Mouse (Mus musculus) intestine, postnatal 0 days (tissue): ENCODE data around the gene Amigo2. TPM values are rescaled to one million over a fixed set of nuclear protein-coding genes. Genes with fewer than 3 reads are reported as not detected.

Experiments used
- ATAC-seq: fragments of 200-750 bp; cut with Nextera tagmentation; 2 replicates; pipeline ENCODE4 v1.8.0; 2017; ENCODE audit warnings: mild to moderate bottlenecking, moderate TSS enrichment, moderate library complexity
- H3K27ac ChIP-seq: fragments of 300-500 bp; sonication (generic); 2 replicates; pipeline ENCODE4 v1.5.1; 2014; ENCODE audit warnings: mild to moderate bottlenecking, low read depth, low read length, moderate library complexity
- H3K27me3 ChIP-seq: fragments of 300-500 bp; sonication (generic); replicated peaks from 2 replicates; pipeline ENCODE4 v1.6.1; 2014; ENCODE audit warnings: low read length, mixed read lengths; ENCODE audit not compliant: control insufficient read depth, insufficient read depth
- H3K36me3 ChIP-seq: fragments of 300-500 bp; sonication (generic); 2 replicates; pipeline ENCODE4 v1.6.1; 2014; ENCODE audit warnings: mild to moderate bottlenecking, moderate library complexity; ENCODE audit not compliant: control insufficient read depth, insufficient read depth
- H3K4me1 ChIP-seq: fragments of 300-500 bp; sonication (generic); replicated peaks from 2 replicates; pipeline ENCODE4 v1.6.1; 2014; ENCODE audit warnings: antibody characterized with exemption, low read length, mixed read lengths; ENCODE audit not compliant: control insufficient read depth, insufficient read depth
- H3K4me2 ChIP-seq: fragments of 300-500 bp; sonication (generic); replicated peaks from 2 replicates; pipeline ENCODE4 v1.6.1; 2014; ENCODE audit warnings: low read depth, mild to moderate bottlenecking, moderate library complexity
- H3K4me3 ChIP-seq: fragments of 300-500 bp; sonication (generic); 2 replicates; pipeline ENCODE4 v1.5.1; 2014; ENCODE audit warnings: low read depth, low read length
- H3K9ac ChIP-seq: fragments of 300-500 bp; sonication (generic); 2 replicates; pipeline ENCODE4 v1.6.1; 2014; ENCODE audit warnings: mild to moderate bottlenecking, low read depth, low read length
- H3K9me3 ChIP-seq: fragments of 300-500 bp; sonication (generic); 2 replicates; pipeline ENCODE4 v1.6.1; 2016; ENCODE audit warnings: mixed run types; ENCODE audit not compliant: control insufficient read depth
- CTCF ChIP-seq: sonication (generic); IDR thresholded peaks from 2 replicates; pipeline ENCODE4 v1.5.1; 2016; ENCODE audit warnings: low read depth, mild to moderate bottlenecking, control low read depth, antibody characterized with exemption, moderate library complexity
- WGBS: fragments of 180-500 bp; shearing (Covaris S2); extraction: QIAGEN DNeasy Blood & Tissue Kit; methylation state at CpG from one replicate; pipeline ENCODE4 v1.1.7; 2014; 5-methylcytosine and 5-hydroxymethylcytosine counted together
- polyA plus RNA-seq: library from polyadenylated mRNA; unstranded; fragments of >200 nt; fragmentation: Nextera tagmentation; extraction: Ambion mirVana; gene quantifications from 2 replicates; pipeline ENCODE4 v1.2.1, GENCODE M21; 2015

Gene Amigo2
- polyA plus RNA-seq, 1 experiment from 2014 or later: 4.7 TPM

DNA sequence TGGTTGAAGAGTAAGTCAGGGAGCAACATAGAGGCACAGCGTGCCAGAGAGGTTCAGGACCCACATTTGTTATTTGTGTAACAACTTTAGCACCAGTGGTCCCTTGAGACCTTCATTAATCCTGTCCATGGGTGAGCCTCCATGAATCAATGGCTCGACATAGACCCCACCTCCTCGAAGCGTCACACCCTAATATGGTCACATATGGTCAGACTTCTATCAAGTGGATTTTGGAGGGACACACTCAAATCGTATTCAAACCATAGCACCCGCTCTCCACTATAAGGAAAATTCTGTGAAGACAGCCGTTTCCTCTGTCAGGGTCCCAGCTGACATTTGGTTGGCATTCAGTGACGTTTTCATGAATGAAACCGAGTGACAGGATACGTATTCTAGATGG is 2.2 kb upstream of the Amigo2 start:
- WGBS: 94% methylated on average over 10 of the region's 10 CpGs
- H3K36me3 ChIP-seq: no peaks in the 10 kb centered on the region
- H3K4me2 ChIP-seq: no peak overlapping the region
- no peaks in the 10 kb centered on the region for H3K4me1 ChIP-seq
- H3K9ac ChIP-seq: no peak overlapping the region
- no peak overlapping the region for H3K27ac ChIP-seq
- ATAC-seq: no peak
- H3K9me3 ChIP-seq: no peaks in the 10 kb centered on the region
- TF ChIP-seq CTCF: no peak
- H3K4me3 ChIP-seq: no peak overlapping the region
- H3K27me3 ChIP-seq: peaks cover 29% of the 10 kb centered on the region

DNA sequence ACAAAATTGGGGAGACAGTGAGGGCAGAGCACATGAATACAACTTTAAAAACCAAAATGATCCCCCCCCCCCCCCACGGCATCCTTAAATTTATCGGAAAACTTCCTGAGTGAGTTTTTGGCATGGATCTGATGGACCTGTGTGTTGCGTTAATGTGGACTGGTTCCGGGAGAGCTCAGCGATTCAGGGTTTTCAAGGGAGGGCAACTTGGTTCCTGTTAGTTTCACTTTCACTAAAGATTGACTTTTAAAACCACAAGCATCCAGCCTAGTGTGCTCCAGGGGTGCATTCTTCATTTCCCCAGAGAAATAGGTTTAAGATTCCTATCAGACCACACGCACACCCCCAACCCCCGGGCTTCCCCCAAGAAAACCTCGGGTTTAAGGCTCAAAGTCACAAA is 1.2 kb upstream of the Amigo2 start:
- peak overlapping the region; percentile 98 for H3K4me2 ChIP-seq
- H3K9ac ChIP-seq: 0 out of 2 replicates have a peak overlapping the region, but pooled peaks have one; percentile 85
- H3K4me1 ChIP-seq: no peaks in the 10 kb centered on the region
- TF ChIP-seq CTCF: no peak
- WGBS: 32% methylated on average over 8 of the region's 8 CpGs
- peak overlapping the region; percentile 71 for H3K4me3 ChIP-seq
- no peaks in the 10 kb centered on the region for H3K36me3 ChIP-seq
- peaks cover 29% of the 10 kb centered on the region for H3K27me3 ChIP-seq
- H3K27ac ChIP-seq: no peak overlapping the region
- no peak for ATAC-seq
- H3K9me3 ChIP-seq: no peaks in the 10 kb centered on the region

DNA sequence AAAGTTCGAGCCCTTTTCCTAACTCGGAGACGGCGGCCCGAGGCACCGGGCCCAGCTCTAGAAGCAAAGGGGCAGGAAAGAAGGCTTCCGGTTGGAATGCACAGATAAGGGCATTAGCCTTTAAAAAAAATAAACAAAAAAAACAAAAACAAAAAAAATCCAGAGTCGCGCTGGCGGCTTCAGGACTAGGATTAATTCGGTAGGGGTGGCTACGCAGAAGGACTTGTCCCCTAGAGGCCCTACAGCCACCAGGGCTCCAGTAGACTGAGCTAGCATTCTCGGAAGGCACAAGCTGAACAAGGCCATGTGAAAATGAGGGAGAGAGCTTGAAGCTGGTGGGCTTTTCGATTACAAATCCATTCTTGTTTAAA is 689 bp upstream of the Amigo2 start:
- no peak for ATAC-seq
- peak overlapping the region; percentile 98 for H3K4me2 ChIP-seq

DNA sequence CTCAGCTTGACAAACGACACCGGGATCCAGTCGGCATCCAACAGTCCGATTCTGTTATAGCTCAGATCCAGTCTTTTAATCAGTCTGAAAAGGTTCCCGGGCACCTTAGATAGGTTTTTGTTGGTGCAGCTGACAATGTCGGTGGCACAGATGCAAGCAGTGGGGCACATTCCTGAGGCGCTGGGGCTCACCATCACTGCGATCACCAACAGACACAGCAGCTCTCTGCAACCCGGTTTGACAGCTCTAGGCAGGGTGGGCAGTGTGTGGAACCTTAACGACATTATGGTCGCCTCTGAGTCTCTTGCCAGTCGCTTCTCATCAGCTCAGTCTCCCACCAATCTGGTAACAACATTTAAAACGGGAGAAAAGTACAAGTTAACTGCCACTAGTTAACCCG is 831 bp downstream of the Amigo2 start:
- H3K36me3 ChIP-seq: no peaks in the 10 kb centered on the region
- ATAC-seq: no peak
- H3K4me1 ChIP-seq: no peaks in the 10 kb centered on the region
- TF ChIP-seq CTCF: no peak
- peaks cover 29% of the 10 kb centered on the region for H3K27me3 ChIP-seq
- 0 out of 2 replicates have a peak overlapping the region, but pooled peaks have one; percentile 85 for H3K9ac ChIP-seq
- peak overlapping the region; percentile 98 for H3K4me2 ChIP-seq
- no peaks in the 10 kb centered on the region for H3K9me3 ChIP-seq
- H3K4me3 ChIP-seq: peak overlapping the region; percentile 71; the same call in 1 of the 2 replicates
- WGBS: 33% methylated on average over 14 of the region's 14 CpGs
- H3K27ac ChIP-seq: no peak overlapping the region

More for the DNA sequence above, 689 bp upstream of the Amigo2 start:
- H3K4me1 ChIP-seq: no peaks in the 10 kb centered on the region
- H3K27me3 ChIP-seq: peaks cover 29% of the 10 kb centered on the region
- H3K9ac ChIP-seq: peak overlapping the region; percentile 85
- H3K4me3 ChIP-seq: peak overlapping the region; percentile 71
- no peaks in the 10 kb centered on the region for H3K9me3 ChIP-seq
- H3K27ac ChIP-seq: peak overlapping the region; percentile 77
- WGBS: 4% methylated on average over 14 of the region's 14 CpGs
- no peaks in the 10 kb centered on the region for H3K36me3 ChIP-seq
- 0 out of 2 replicates have a peak, but pooled peaks have one; percentile 17 for TF ChIP-seq CTCF

DNA sequence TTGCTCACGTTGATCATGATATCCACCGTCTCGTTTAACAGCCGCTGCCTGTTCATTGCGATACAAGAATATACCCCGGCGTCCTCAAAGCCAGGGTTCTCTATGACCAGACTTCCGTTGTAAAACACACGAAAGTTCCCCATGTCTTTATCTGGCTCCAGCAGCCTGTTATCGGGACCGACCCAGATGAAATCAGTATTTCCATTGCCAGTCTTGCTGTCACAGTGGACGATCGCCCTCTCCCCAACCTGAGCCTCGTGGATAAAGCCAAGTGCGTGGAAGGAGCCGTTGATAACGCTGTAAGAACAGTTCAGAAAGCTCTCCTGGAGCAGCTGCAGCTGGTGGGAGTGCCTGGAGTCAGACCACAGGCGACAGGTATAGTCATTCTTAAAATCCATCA is 1.7 kb downstream of the Amigo2 start:
- Histone ChIP-seq H3K27me3 (peaks cover 29% of the 10 kb centered on the region), H3K27ac (no peak overlapping the region), H3K4me3 (no peak overlapping the region), H3K4me1 (no peaks in the 10 kb centered on the region), H3K4me2 (no peak overlapping the region), H3K36me3 (no peaks in the 10 kb centered on the region), H3K9ac (no peak overlapping the region), H3K9me3 (no peaks in the 10 kb centered on the region)
- no peak for ATAC-seq
- TF ChIP-seq CTCF: no peak
- WGBS: 74% methylated on average over 18 of the region's 18 CpGs

DNA sequence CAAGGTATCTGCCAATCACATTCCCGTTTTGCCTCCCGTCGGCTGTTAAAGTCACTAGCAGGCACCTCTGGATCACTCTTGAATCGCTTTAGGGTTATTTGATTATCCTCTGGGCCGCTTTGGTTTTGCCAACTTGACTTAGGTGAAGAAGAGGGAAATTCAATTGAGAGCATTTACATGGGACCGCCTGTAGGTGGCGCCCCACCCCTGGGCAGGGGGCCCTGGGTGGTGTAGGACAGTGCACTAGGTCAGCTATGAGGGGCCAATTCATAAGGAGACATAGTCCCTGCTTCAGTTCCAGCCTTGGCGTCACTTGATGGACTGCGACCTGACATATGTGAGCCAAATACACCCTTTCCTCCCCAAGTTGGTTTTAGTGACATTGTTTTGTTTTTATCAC is 10.1 kb downstream of the Amigo2 start:
- H3K27ac ChIP-seq: no peak overlapping the region
- ATAC-seq: no peak
- no peak overlapping the region for H3K4me3 ChIP-seq
- no peaks in the 10 kb centered on the region for H3K27me3 ChIP-seq
- H3K9me3 ChIP-seq: no peaks in the 10 kb centered on the region
- WGBS: 47% methylated on average over 9 of the region's 9 CpGs
- TF ChIP-seq CTCF: peak; percentile 77
- H3K4me1 ChIP-seq: no peaks in the 10 kb centered on the region
- H3K4me2 ChIP-seq: no peak overlapping the region
- H3K36me3 ChIP-seq: no peaks in the 10 kb centered on the region
- no peak overlapping the region for H3K9ac ChIP-seq

DNA sequence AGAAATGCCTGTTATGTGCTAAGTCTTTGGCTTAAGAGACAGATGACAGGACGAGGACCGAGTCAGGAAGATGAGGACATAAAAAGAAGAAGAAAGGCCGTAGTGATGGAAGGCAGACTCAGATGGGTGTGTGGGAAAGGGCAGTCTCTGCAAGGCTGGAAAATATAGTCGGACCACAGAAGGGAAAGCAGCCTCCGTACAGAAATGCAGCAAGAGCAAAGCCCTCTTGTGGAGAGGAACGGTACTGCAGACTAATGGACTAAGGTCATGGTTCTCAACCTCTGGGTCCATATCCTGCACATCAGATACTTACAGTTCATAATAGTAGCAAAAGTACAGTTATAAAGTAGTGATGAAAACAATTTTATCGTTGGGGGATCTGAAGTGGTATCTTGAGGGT is 11.9 kb downstream of the Amigo2 start:
- no peak overlapping the region for H3K4me2 ChIP-seq
- no peak for ATAC-seq
- peak; percentile 91 for TF ChIP-seq CTCF

More for the DNA sequence above, 11.9 kb downstream of the Amigo2 start:
- no peak overlapping the region for H3K9ac ChIP-seq
- H3K27ac ChIP-seq: no peak overlapping the region
- no peaks in the 10 kb centered on the region for H3K27me3 ChIP-seq
- 27% methylated on average over 7 of the region's 7 CpGs for WGBS
- no peaks in the 10 kb centered on the region for H3K36me3 ChIP-seq
- no peaks in the 10 kb centered on the region for H3K4me1 ChIP-seq
- no peak overlapping the region for H3K4me3 ChIP-seq
- H3K9me3 ChIP-seq: no peaks in the 10 kb centered on the region; the same call in 1 of the 2 replicates
